Comparison of ENCODE assay signal across 8 mouse cellular contexts in the genomic region with DNA sequence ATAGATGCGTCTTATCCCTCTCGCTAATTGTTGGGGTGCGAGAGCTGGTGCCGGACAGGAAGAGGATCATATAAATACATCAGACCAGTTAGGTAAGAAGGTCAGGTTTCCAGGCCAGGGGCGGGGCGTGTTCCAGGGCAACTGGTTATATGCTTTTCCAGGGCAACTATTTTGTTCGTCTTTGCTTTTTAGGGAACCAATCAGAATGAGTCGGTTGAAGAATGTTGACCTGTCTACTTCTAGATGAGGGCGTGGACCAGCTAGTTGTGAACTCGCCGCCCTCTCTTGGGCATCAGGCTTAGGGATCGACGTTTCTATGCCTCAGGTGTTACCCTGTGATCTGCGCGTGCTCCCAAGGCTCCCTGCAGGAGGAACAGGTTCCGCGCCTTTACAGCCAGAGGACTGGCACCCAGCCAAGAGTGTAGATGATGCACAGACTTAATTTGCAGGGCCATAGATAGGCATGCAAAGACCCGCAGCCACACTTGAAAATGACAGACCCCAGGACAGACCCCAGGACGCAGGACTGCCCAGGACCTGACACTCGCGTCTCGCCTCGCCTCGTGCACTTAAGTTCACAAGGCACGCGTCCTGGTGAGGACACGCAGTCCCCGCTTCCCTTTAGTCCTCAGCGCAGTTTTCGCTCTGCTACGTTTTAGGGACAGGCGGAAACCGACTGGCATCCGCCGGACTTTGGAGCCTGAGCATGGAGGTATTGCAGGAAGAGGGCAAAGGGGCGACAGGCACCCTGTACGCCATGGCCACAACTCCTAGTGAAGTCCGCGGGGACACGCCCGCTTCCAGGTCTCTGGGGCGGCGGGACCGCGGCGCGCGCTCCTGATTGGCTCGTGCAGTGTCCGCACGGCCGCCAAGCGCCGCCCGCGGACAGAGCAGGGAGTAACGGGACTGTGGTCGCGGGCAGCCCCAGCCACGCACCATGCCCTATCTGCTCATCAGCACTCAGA. TPM values are rescaled to one million over a fixed set of nuclear protein-coding genes. Genes with fewer than 3 reads are reported as not detected.
DNase-seq lines count a peak whose midpoint lies in the region; ATAC-seq and TF ChIP-seq lines count a peak whose summit lies in the region.

A gene (plus strand): TSS at position 873 of the 965 bp plus-strand sequence.

- intact Hi-C loops in left cerebral cortex, adult 2 months (cut with DNase I) = no loop called here
- intact Hi-C loops in heart, postnatal 36 days (cut with DNase I) = no loop called here

- peak; percentile 19 for TF ChIP-seq CTCF in left cerebral cortex, adult 2 months (IDR thresholded peaks at IDR 0.05)

- peaks cover 19% of the 10 kb centered on the region for H3K4me1 ChIP-seq in forebrain, embryonic 13.5 days
- H3K4me1 ChIP-seq in megakaryocyte, embryonic 14.5 days = peaks cover 59% of the 10 kb centered on the region

- under 1% methylated on average over 60 of the region's 60 CpGs for WGBS in forebrain, embryonic 13.5 days
- under 1% methylated on average over 60 of the region's 60 CpGs for WGBS in large intestine, adult 2 months

- peak; percentile 87 for ATAC-seq in cerebellum, adult (ENCODE audit: insufficient number of reproducible peaks, low FRiP score, low TSS enrichment)
- ATAC-seq in forebrain, embryonic 13.5 days = peak; percentile 78

- peak; percentile 30 to 57 for DNase-seq in left cerebral cortex, adult 2 months (ENCODE audit: extremely low spot score in 1 of 2, low spot score in 2 of 2)
- no peak for DNase-seq in left cerebral cortex, adult 9 months (ENCODE audit: low spot score in 2 of 2)
- peak; percentile 70 to 76 for DNase-seq in heart, postnatal 36 days
- DNase-seq in large intestine, adult 2 months (ENCODE audit: low read depth, low spot score) = peak; percentile 78
- DNase-seq in right cerebral cortex, postnatal 4 days = peak; percentile 38

- H3K27me3 ChIP-seq in forebrain, embryonic 13.5 days = peaks cover 60% of the 10 kb centered on the region
- H3K27me3 ChIP-seq in megakaryocyte, embryonic 14.5 days (replicated peaks) = peaks cover 29% of the 10 kb centered on the region

- no peaks in the 10 kb centered on the region; the same call in 1 of the 2 replicates for H3K36me3 ChIP-seq in forebrain, embryonic 13.5 days (ENCODE audit: poor library complexity, severe bottlenecking)
- peaks cover 8% of the 10 kb centered on the region for H3K36me3 ChIP-seq in megakaryocyte, embryonic 14.5 days (replicated peaks; ENCODE audit: low read length)

- H3K9me3 ChIP-seq in forebrain, embryonic 13.5 days (replicated peaks) = no peaks in the 10 kb centered on the region
- peaks cover 8% of the 10 kb centered on the region for H3K9me3 ChIP-seq in megakaryocyte, embryonic 14.5 days

- no peak within 1 kb of the TSS for H3K27ac ChIP-seq in left cerebral cortex, adult 2 months
- no peak within 1 kb of the TSS for H3K27ac ChIP-seq in forebrain, embryonic 13.5 days

- H3K9ac ChIP-seq in forebrain, embryonic 13.5 days = peak within 1 kb of the TSS; percentile 57

- H3K4me3 ChIP-seq in left cerebral cortex, adult 2 months = peak within 1 kb of the TSS; percentile 59
- peak within 1 kb of the TSS; percentile 50 for H3K4me3 ChIP-seq in forebrain, embryonic 13.5 days
- H3K4me3 ChIP-seq in megakaryocyte, embryonic 14.5 days (replicated peaks) = peak within 1 kb of the TSS; percentile 93

- peak within 1 kb of the TSS; percentile 97 for H3K4me2 ChIP-seq in forebrain, embryonic 13.5 days

RNA-seq across cellular contexts. Expression of the gene that starts here (rescaled TPM):
- not detected for total RNA-seq in left cerebral cortex, adult 2 months (2021)
- 1.7 and 2.5 TPM in 2 replicates for polyA plus RNA-seq in forebrain, embryonic 13.5 days (2015; fragmentation: Nextera tagmentation; extraction: Ambion mirVana)
- 1 to 10 TPM; 4.3 to 6.5 TPM for total RNA-seq in heart, postnatal 36 days (2021)
- polyA plus RNA-seq in large intestine, adult 2 months (2012; rRNA removed) = 55.8 and 78.9 TPM in 2 replicates
- 31.5 and 35.5 TPM in 2 replicates for polyA plus RNA-seq in megakaryocyte, embryonic 14.5 days (2012; ENCODE audit: insufficient read depth, low replicate concordance)

Comparison
In these comparisons a context has a peak if more than half of its experiments do, and no peak if none do; other contexts are left out.
1. Peak in DNase-seq and H3K4me3 ChIP-seq in left cerebral cortex, adult 2 months; RNA of the gene not detected or under 1 TPM.
2. DNase-seq: peak in heart, postnatal 36 days (2 of 2), large intestine, adult 2 months (single experiment) and right cerebral cortex, postnatal 4 days (single experiment); none in left cerebral cortex, adult 9 months (0 of 2).
3. Peak in every context shown above with its lines, with median percentiles within 50 percentile points of each other: H3K4me3 ChIP-seq.